Mouse (Mus musculus) 3134 (cell line): ENCODE measurements at regions not wholly inside any gene's neighbourhood (a gene's known extent, or its start where the extent isn't known, plus 50 kb on each side); places are given as distances from the start of the nearest gene placed in this dataset.

Experiments
- DNase-seq: peaks from one replicate; pipeline ENCODE4 v3.0.0-alpha.2; 2011; ENCODE audit warnings: low spot score; ENCODE audit not compliant: insufficient read length; ENCODE audit errors: extremely low read depth

- no peak for DNase-seq
These were observed 270.4 kb downstream of the Rnf144a start for GRCm38 (mm10) chr12:26144616-26145015.

- no peak for DNase-seq
These were observed 271.6 kb downstream of the Rnf144a start for GRCm38 (mm10) chr12:26143411-26143810.

- no peak for DNase-seq
These were observed 284.2 kb downstream of the Rnf144a start for GRCm38 (mm10) chr12:26130811-26131210.

- no peak for DNase-seq
These were observed 285.0 kb downstream of the Rnf144a start for GRCm38 (mm10) chr12:26130011-26130410.

GRCm38 (mm10) chr12:26129511-26129910, 285.5 kb downstream of the Rnf144a start:
- no peak for DNase-seq

GRCm38 (mm10) chr12:26128851-26129250, 286.2 kb downstream of the Rnf144a start:
- DNase-seq = no peak

GRCm38 (mm10) chr12:26126260-26126659, 288.8 kb downstream of the Rnf144a start:
- DNase-seq = no peak

GRCm38 (mm10) chr12:26124211-26124610, 290.8 kb downstream of the Rnf144a start:
- DNase-seq = no peak

GRCm38 (mm10) chr12:26115339-26115912, 299.6 kb downstream of the Rnf144a start:
- DNase-seq = no peak

- no peak for DNase-seq
These were observed 302.7 kb downstream of the Rnf144a start for GRCm38 (mm10) chr12:26112166-26113019.

- no peak for DNase-seq
These were observed 305.2 kb downstream of the Rnf144a start for GRCm38 (mm10) chr12:26109866-26110265.

- DNase-seq = no peak
These were observed 310.7 kb downstream of the Rnf144a start for GRCm38 (mm10) chr12:26104372-26104771.

GRCm38 (mm10) chr12:26102384-26102783, 312.7 kb downstream of the Rnf144a start:
- DNase-seq = no peak

- DNase-seq = no peak
These were observed 314.9 kb downstream of the Rnf144a start for GRCm38 (mm10) chr12:26100140-26100539.

- DNase-seq = no peak
These were observed 315.9 kb downstream of the Rnf144a start for GRCm38 (mm10) chr12:26099176-26099575.

GRCm38 (mm10) chr12:26092311-26092710, 322.7 kb downstream of the Rnf144a start:
- DNase-seq = no peak

GRCm38 (mm10) chr12:26091865-26092264, 323.2 kb downstream of the Rnf144a start:
- no peak for DNase-seq

GRCm38 (mm10) chr12:26088389-26088788, 326.7 kb downstream of the Rnf144a start:
- DNase-seq = no peak

GRCm38 (mm10) chr12:26086923-26087322, 328.1 kb downstream of the Rnf144a start:
- DNase-seq = no peak

GRCm38 (mm10) chr12:26086414-26086813, 328.6 kb downstream of the Rnf144a start:
- DNase-seq = no peak

- DNase-seq = no peak
These were observed 335.9 kb downstream of the Rnf144a start for GRCm38 (mm10) chr12:26079061-26079625.
